ENCODE assay signal across 8 mouse cellular contexts in genomic region chr1:36064861-36065760, GRCm38 (mm10). TPM values are rescaled to one million over a fixed set of nuclear protein-coding genes. Genes with fewer than 3 reads are reported as not detected.
DNase-seq lines count a peak whose midpoint lies in the region; ATAC-seq and TF ChIP-seq lines count a peak whose summit lies in the region.

No protein-coding gene starts in this region.

- no peaks in the 10 kb centered on the region for H3K9me3 ChIP-seq in heart, embryonic 13.5 days
- no peaks in the 10 kb centered on the region for H3K9me3 ChIP-seq in kidney, postnatal 0 days (replicated peaks; ENCODE audit: low read length)
- no peaks in the 10 kb centered on the region for H3K9me3 ChIP-seq in liver, embryonic 11.5 days (ENCODE audit: control insufficient read depth, low read length)

- H3K27me3 ChIP-seq in heart, embryonic 13.5 days (replicated peaks), result no peaks in the 10 kb centered on the region
- no peaks in the 10 kb centered on the region for H3K27me3 ChIP-seq in kidney, postnatal 0 days (ENCODE audit: insufficient read depth, low read length)
- H3K27me3 ChIP-seq in liver, embryonic 11.5 days (replicated peaks; ENCODE audit: control insufficient read depth, insufficient read depth, low read length), result no peaks in the 10 kb centered on the region; the same call in 1 of the 2 replicates
- H3K27me3 ChIP-seq in myocyte (ENCODE audit: control insufficient read depth, insufficient read depth, insufficient read length), result no peaks in the 10 kb centered on the region

- no peak overlapping the region for H3ac ChIP-seq in myocyte (ENCODE audit: control insufficient read depth, insufficient read length)

- DNase-seq in kidney, postnatal 0 days (ENCODE audit: low spot score), result peak; percentile 97
- peak; percentile 84 for DNase-seq in liver, embryonic 11.5 days (ENCODE audit: low spot score)
- peak; percentile 94 to 96 for DNase-seq in spleen, postnatal 4 days (ENCODE audit: low spot score in 2 of 2)

- H3K27ac ChIP-seq in brown adipose tissue, adult 24 weeks (replicated peaks; ENCODE audit: low read depth, low read length), result peak overlapping the region; percentile 73
- H3K27ac ChIP-seq in heart, embryonic 13.5 days (replicated peaks), result peak overlapping the region; percentile 51
- peak overlapping the region; percentile 74 for H3K27ac ChIP-seq in kidney, postnatal 0 days
- 0 out of 2 replicates have a peak overlapping the region, but pooled peaks have one; percentile 16 for H3K27ac ChIP-seq in liver, embryonic 11.5 days (ENCODE audit: low read depth, low read length)

- H3K4me3 ChIP-seq in brown adipose tissue, adult 24 weeks (ENCODE audit: insufficient read depth, low read depth, low read length), result peak overlapping the region; percentile 50
- H3K4me3 ChIP-seq in heart, embryonic 13.5 days, result peak overlapping the region; percentile 31
- peak overlapping the region; percentile 11; the same call in 1 of the 2 replicates for H3K4me3 ChIP-seq in kidney, postnatal 0 days (replicated peaks; ENCODE audit: low read depth, low read length)
- peak overlapping the region; percentile 22 for H3K4me3 ChIP-seq in liver, embryonic 11.5 days (ENCODE audit: low read depth, low read length)
- H3K4me3 ChIP-seq in myocyte, result peak overlapping the region; percentile 8

- no peak for TF ChIP-seq POLR2A in myocyte (IDR thresholded peaks at IDR 0.05; ENCODE audit: insufficient read length, low read depth)

- H3K79me2 ChIP-seq in myocyte (ENCODE audit: control insufficient read depth, insufficient read depth), result peaks cover 17% of the 10 kb centered on the region

- peak; percentile 83 for ATAC-seq in CD4-positive, CD25-positive, alpha-beta regulatory T cell, adult 4 months
- peak; percentile 79 for ATAC-seq in erythroid progenitor cell, adult 5-6 weeks (replicated peaks; ENCODE audit: low FRiP score, poor library complexity, severe bottlenecking)
- ATAC-seq in heart, embryonic 13.5 days (ENCODE audit: extremely low read depth, insufficient number of reproducible peaks, low FRiP score, low TSS enrichment), result no peak
- ATAC-seq in kidney, postnatal 0 days (replicated peaks; ENCODE audit: low FRiP score, low read depth), result peak; percentile 57
- ATAC-seq in liver, embryonic 11.5 days (replicated peaks; ENCODE audit: low FRiP score), result peak; percentile 60

- peak overlapping the region; percentile 66 for H3K4me2 ChIP-seq in heart, embryonic 13.5 days
- peak overlapping the region; percentile 50 for H3K4me2 ChIP-seq in kidney, postnatal 0 days (ENCODE audit: low read length)
- peak overlapping the region; percentile 60 for H3K4me2 ChIP-seq in liver, embryonic 11.5 days
- H3K4me2 ChIP-seq in myocyte (ENCODE audit: low read depth), result peak overlapping the region; percentile 90

- WGBS in heart, embryonic 13.5 days, result 1% methylated on average over 24 of the region's 24 CpGs
- WGBS in kidney, postnatal 0 days, result under 1% methylated on average over 24 of the region's 24 CpGs
- WGBS in liver, embryonic 11.5 days, result 2% methylated on average over 24 of the region's 24 CpGs

- TF ChIP-seq CTCF in kidney, postnatal 0 days (IDR thresholded peaks at IDR 0.05; ENCODE audit: low read depth), result peak; percentile 95

- H3K36me3 ChIP-seq in heart, embryonic 13.5 days, result no peaks in the 10 kb centered on the region
- H3K36me3 ChIP-seq in kidney, postnatal 0 days (ENCODE audit: insufficient read depth, low read length), result no peaks in the 10 kb centered on the region
- no peaks in the 10 kb centered on the region for H3K36me3 ChIP-seq in liver, embryonic 11.5 days (ENCODE audit: control insufficient read depth, insufficient read depth, low read length)
- H3K36me3 ChIP-seq in myocyte (ENCODE audit: control insufficient read depth, insufficient read depth), result no peaks in the 10 kb centered on the region

- H3K4me1 ChIP-seq in brown adipose tissue, adult 24 weeks (ENCODE audit: control insufficient read depth, insufficient read depth, insufficient read length, low read length), result peaks cover 16% of the 10 kb centered on the region
- H3K4me1 ChIP-seq in heart, embryonic 13.5 days, result peaks cover 64% of the 10 kb centered on the region
- H3K4me1 ChIP-seq in kidney, postnatal 0 days (replicated peaks; ENCODE audit: insufficient read depth, low read length), result peaks cover 24% of the 10 kb centered on the region
- H3K4me1 ChIP-seq in liver, embryonic 11.5 days (replicated peaks; ENCODE audit: control insufficient read depth, insufficient read depth, low read length), result peaks cover 36% of the 10 kb centered on the region

- peak overlapping the region; percentile 75 for H3K9ac ChIP-seq in heart, embryonic 13.5 days
- H3K9ac ChIP-seq in kidney, postnatal 0 days (ENCODE audit: low read depth, low read length), result no peak overlapping the region
- H3K9ac ChIP-seq in liver, embryonic 11.5 days (ENCODE audit: low read depth, low read length), result peak overlapping the region; percentile 61

TF ChIP-seq in myocyte, 11 proteins besides CTCF, POLR2A, EP300 and RAD21:
- TF ChIP-seq MYOG (IDR thresholded peaks at IDR 0.05; ENCODE audit: control insufficient read depth in 1 of 3, insufficient read depth in 1 of 3, insufficient read length in 2 of 3, low read depth in 2 of 3), result no peak
- TF ChIP-seq POLR2AphosphoS2 (IDR thresholded peaks at IDR 0.05; ENCODE audit: insufficient read length, low read depth), result no peak
- peak; percentile 1 for TF ChIP-seq USF1 (IDR thresholded peaks at IDR 0.05; ENCODE audit: low read depth)
- no peak for TF ChIP-seq MAX (IDR thresholded peaks at IDR 0.05; ENCODE audit: low read depth)

RNA-seq across cellular contexts. Expression of gene Hs6st1, which starts 3.1 kb away (rescaled TPM):
- 1 to 10 TPM; 4.3 to 4.7 TPM for polyA plus RNA-seq in CD4-positive, CD25-positive, alpha-beta regulatory T cell, adult 4 months (2017; shearing (Covaris generic))
- 8.8 and 12.1 TPM in 2 replicates for polyA plus RNA-seq in brown adipose tissue, adult 24 weeks (2012; ENCODE audit: insufficient read depth, insufficient read length, missing spikeins)
- total RNA-seq in erythroid progenitor cell, adult 5-6 weeks (2015; ENCODE audit: low replicate concordance), result 205 and 226 TPM in 2 replicates
- total RNA-seq in erythroid progenitor cell, adult 5-6 weeks (2017; ENCODE audit: low replicate concordance), result 148 and 153 TPM in 2 replicates
- 4.2 and 4.4 TPM in 2 replicates for polyA plus RNA-seq in heart, embryonic 13.5 days (2015; fragmentation: Nextera tagmentation; extraction: Ambion mirVana)
- polyA plus RNA-seq in kidney, postnatal 0 days (2015; fragmentation: Nextera tagmentation; extraction: Ambion mirVana), result 13.7 and 23.6 TPM in 2 replicates
- polyA plus RNA-seq in liver, embryonic 11.5 days (2014; fragmentation: Nextera tagmentation; extraction: Ambion mirVana), result 11.1 and 15.0 TPM in 2 replicates
- polyA plus RNA-seq in myocyte (2012; fragmentation: generic; extraction: Trizol), result 66.6 TPM

Comparison
In these comparisons a context has a peak if more than half of its experiments do, and no peak if none do; other contexts are left out.
1. H3K27ac ChIP-seq: peak in every context shown above with its lines; median percentile 74 in kidney, postnatal 0 days; 73 in brown adipose tissue, adult 24 weeks; 51 in heart, embryonic 13.5 days; 16 in liver, embryonic 11.5 days.